Mouse (Mus musculus) embryonic fibroblast, embryonic 13.5 days (primary cell): ENCODE data around the gene Scrn1. TPM values are rescaled to one million over a fixed set of nuclear protein-coding genes. Genes with fewer than 3 reads are reported as not detected.

Source experiments
- H3K27ac ChIP-seq: 2 replicates; pipeline ENCODE4 v1.5.1; 2012; ENCODE audit warnings: low read length, control low read depth, inconsistent platforms; ENCODE audit not compliant: insufficient read depth
- H3K4me1 ChIP-seq: 2 replicates; pipeline ENCODE4 v1.6.1; 2011; ENCODE audit warnings: low read length; ENCODE audit not compliant: control insufficient read depth, insufficient read depth
- H3K4me3 ChIP-seq: 2 replicates; pipeline ENCODE4 v1.5.1; 2011; ENCODE audit warnings: mild to moderate bottlenecking, control low read depth, low read length; ENCODE audit not compliant: insufficient read depth
- CTCF ChIP-seq: IDR thresholded peaks from 2 replicates; pipeline ENCODE4 v1.5.1; 2011; ENCODE audit warnings: mild to moderate bottlenecking, control low read depth, low read length, moderate library complexity, borderline replicate concordance; ENCODE audit not compliant: insufficient read depth
- POLR2A ChIP-seq: IDR thresholded peaks from 2 replicates; pipeline ENCODE4 v1.6.1; 2011; ENCODE audit warnings: low read depth, mild to moderate bottlenecking, control low read depth, low read length, moderate library complexity
- polyA plus RNA-seq: library from polyadenylated mRNA; stranded (reverse); fragments of >200 nt; gene quantifications from 2 replicates; pipeline ENCODE4 v1.2.4, GENCODE M21; 2011; ENCODE audit warnings: low read depth; ENCODE audit not compliant: missing spikeins, insufficient read length

The Scrn1 gene
- polyA plus RNA-seq, 1 experiment, result 19.9 TPM

- Histone ChIP-seq H3K4me1 (no peaks in the 10 kb centered on the region), H3K27ac (no peak overlapping the region), H3K4me3 (no peak overlapping the region)
- TF ChIP-seq CTCF, result no peak
- TF ChIP-seq POLR2A, result no peak
Measured at GRCm38 (mm10) chr6:54485000-54485399, 81.3 kb downstream of the Scrn1 start.

GRCm38 (mm10) chr6:54481390-54482112, 84.7 kb downstream of the Scrn1 start:
- Histone ChIP-seq H3K27ac (no peak overlapping the region), H3K4me1 (no peaks in the 10 kb centered on the region)

DNA sequence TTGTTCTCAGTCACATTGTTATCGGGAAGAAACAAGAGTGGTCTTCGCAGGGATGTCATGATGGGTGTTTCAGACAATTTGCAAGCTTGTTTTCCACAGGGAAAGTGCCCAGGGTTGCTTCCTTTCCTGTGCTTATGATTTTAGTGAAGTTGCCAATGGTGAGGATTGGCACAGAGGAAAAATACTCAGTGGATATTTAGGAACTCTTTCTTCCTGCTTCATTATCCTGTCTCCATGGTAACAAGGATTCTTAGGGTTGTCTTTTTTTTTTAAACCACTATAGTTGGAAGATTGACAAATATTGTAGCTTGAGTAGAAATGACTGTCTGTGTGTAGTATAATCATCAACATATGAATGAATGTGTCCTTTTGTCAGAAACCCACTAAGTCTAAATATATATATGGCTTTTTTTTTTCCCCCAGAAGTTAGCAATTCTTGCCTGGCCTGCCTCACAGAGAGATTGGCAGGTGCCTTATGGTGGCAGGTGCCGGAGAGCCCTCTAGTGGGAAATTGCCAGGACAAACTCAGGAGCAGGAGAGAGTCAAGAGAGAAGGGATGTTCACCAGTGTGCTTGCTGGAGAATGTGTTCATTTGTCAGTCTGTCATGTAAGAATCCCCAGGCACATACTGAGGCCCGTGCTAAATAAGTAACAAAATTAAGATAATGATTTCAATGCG, 87.5 kb downstream of the Scrn1 start:
- H3K4me3 ChIP-seq, result no peak overlapping the region
- H3K27ac ChIP-seq, result no peak overlapping the region
- TF ChIP-seq CTCF, result no peak
- no peak for TF ChIP-seq POLR2A
- H3K4me1 ChIP-seq, result no peaks in the 10 kb centered on the region; the same call in 1 of the 2 replicates

More at GRCm38 (mm10) chr6:54481390-54482112, 84.7 kb downstream of the Scrn1 start:
- H3K4me3 ChIP-seq, result no peak overlapping the region
- TF ChIP-seq CTCF (no peak), POLR2A (no peak)

GRCm38 (mm10) chr6:54475926-54476667, 90.2 kb downstream of the Scrn1 start:
- TF ChIP-seq CTCF, result no peak
- no peak for TF ChIP-seq POLR2A

GRCm38 (mm10) chr6:54472846-54473715, 93.2 kb downstream of the Scrn1 start:
- TF ChIP-seq CTCF (no peak), POLR2A (no peak)
- Histone ChIP-seq H3K4me1 (no peaks in the 10 kb centered on the region; the same call in 1 of the 2 replicates), H3K27ac (no peak overlapping the region), H3K4me3 (no peak overlapping the region)

More at GRCm38 (mm10) chr6:54475926-54476667, 90.2 kb downstream of the Scrn1 start:
- H3K4me1 ChIP-seq, result no peaks in the 10 kb centered on the region; the same call in 1 of the 2 replicates
- no peak overlapping the region for H3K4me3 ChIP-seq
- no peak overlapping the region for H3K27ac ChIP-seq

GRCm38 (mm10) chr6:54471866-54472265, 94.4 kb downstream of the Scrn1 start:
- no peaks in the 10 kb centered on the region; the same call in 1 of the 2 replicates for H3K4me1 ChIP-seq
- TF ChIP-seq POLR2A, result no peak
- no peak for TF ChIP-seq CTCF
- H3K27ac ChIP-seq, result no peak overlapping the region

DNA sequence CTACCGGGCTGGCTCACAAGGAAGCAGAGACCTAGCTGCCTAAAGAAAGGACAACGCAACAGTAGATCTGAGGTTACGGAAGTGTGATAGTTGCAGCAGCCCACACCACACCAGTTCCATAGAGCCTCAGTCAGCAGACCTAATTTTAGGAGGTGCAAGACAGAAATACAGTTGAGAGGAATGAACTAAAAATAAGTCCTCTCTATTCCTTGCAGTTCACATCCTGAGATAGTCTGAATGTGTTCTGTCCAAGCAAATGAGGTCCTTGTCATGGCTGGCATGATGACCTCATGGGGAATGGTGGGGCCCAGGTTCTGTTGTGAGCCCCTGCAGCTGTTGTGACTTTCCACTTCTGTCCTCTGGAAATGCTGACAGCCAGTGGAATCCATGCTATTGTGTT, 98.9 kb downstream of the Scrn1 start:
- Histone ChIP-seq H3K27ac (no peak overlapping the region), H3K4me1 (no peaks in the 10 kb centered on the region)
- TF ChIP-seq POLR2A, result no peak
- TF ChIP-seq CTCF, result no peak

More at GRCm38 (mm10) chr6:54471866-54472265, 94.4 kb downstream of the Scrn1 start:
- no peak overlapping the region for H3K4me3 ChIP-seq

GRCm38 (mm10) chr6:54464926-54465325, 101.4 kb downstream of the Scrn1 start:
- TF ChIP-seq POLR2A, result no peak
- TF ChIP-seq CTCF, result no peak
- H3K4me1 ChIP-seq, result no peaks in the 10 kb centered on the region
- H3K27ac ChIP-seq, result no peak overlapping the region

More for the DNA sequence above, 98.9 kb downstream of the Scrn1 start:
- no peak overlapping the region for H3K4me3 ChIP-seq

DNA sequence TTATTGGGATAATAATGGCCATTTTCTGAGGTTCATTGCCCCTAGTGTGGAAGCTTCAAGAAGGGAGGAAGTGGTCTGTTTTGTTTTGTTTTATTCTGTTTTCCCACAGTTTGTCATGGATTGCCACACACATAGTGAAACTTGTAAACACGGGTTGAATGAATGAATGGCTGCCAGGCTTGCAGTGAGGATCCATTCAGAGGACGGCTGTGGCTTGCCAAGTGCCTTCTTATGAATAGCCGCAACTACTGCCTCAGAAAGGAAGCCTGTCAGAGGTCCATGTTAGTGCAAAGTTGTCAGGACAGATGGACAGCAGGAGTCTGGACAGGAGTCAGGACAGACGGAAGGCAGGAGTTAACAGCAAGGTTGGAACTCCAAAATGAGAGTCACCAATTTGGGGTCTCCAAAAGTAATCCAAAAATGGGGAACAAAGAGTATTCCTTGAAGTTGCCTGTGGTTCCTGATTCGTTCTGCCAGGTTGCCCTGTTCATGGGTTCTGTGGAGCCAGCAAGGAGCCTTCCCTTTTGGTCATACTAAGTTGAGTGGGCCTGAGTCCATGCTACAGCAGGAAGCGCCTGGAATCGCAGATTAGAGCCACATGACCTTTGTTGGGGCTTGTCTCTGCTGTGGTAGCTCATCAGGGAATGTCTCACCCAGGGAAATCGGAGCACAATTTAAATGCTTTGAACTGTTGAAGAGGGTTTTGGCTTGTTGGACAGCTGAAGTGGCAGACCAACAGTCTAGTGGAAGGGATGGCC, 102.4 kb downstream of the Scrn1 start:
- H3K27ac ChIP-seq, result no peak overlapping the region
- no peaks in the 10 kb centered on the region for H3K4me1 ChIP-seq
- no peak for TF ChIP-seq CTCF
- no peak for TF ChIP-seq POLR2A
- no peak overlapping the region for H3K4me3 ChIP-seq

More at GRCm38 (mm10) chr6:54464926-54465325, 101.4 kb downstream of the Scrn1 start:
- H3K4me3 ChIP-seq, result no peak overlapping the region
